Mouse (Mus musculus) MEL (cell line): ENCODE results near the gene Prkcg. TPM values are rescaled to one million over a fixed set of nuclear protein-coding genes. Genes with fewer than 3 reads are reported as not detected.
A peak's percentile ranks its signal among the peaks of the same experiment; 100 is the strongest.

Source experiments
- DNase-seq: peaks from one replicate; pipeline ENCODE4 v3.0.0; 2011; ENCODE audit warnings: low read depth, low spot score
- H3K27ac ChIP-seq: 2 replicates; pipeline ENCODE4 v1.5.1; 2012; ENCODE audit warnings: low read depth, mild to moderate bottlenecking, control low read depth, low read length, moderate library complexity; ENCODE audit not compliant: control insufficient read depth
- H3K27me3 ChIP-seq, 2 experiments: fragments of 150-350 bp in 1 of 2; sonication (generic) in 1 of 2; 2 replicates each; pipeline ENCODE4 v1.6.1; 2012; ENCODE audit warnings: low read length in 2 of 2, mild to moderate bottlenecking in 2 of 2, improper control_type of control experiment in 1 of 2, moderate library complexity in 1 of 2; ENCODE audit not compliant: insufficient read depth in 2 of 2, control insufficient read depth in 1 of 2
- H3K36me3 ChIP-seq, 2 experiments: 2 replicates each; pipeline ENCODE4 v1.6.1; 2012 to 2014; ENCODE audit warnings: low read length in 2 of 2, improper control_type of control experiment in 1 of 2, inconsistent platforms in 1 of 2, mild to moderate bottlenecking in 1 of 2; ENCODE audit not compliant: insufficient read depth in 2 of 2, control insufficient read depth in 1 of 2
- H3K4me1 ChIP-seq, 2 experiments: fragments of 150-350 bp in 1 of 2; sonication (generic) in 1 of 2; 2 replicates each; pipeline ENCODE4 v1.6.1; 2012; ENCODE audit warnings: low read length in 2 of 2, improper control_type of control experiment in 1 of 2, mild to moderate bottlenecking in 1 of 2; ENCODE audit not compliant: insufficient read depth in 2 of 2, control insufficient read depth in 1 of 2
- H3K4me3 ChIP-seq, 2 experiments: fragments of 150-350 bp in 1 of 2; sonication (generic) in 1 of 2; 2 replicates each; pipeline ENCODE4 v1.5.1; 2012; ENCODE audit warnings: low read depth in 2 of 2, low read length in 2 of 2, mild to moderate bottlenecking in 2 of 2, moderate library complexity in 2 of 2, control low read depth in 1 of 2, improper control_type of control experiment in 1 of 2; ENCODE audit not compliant: control insufficient read depth in 1 of 2, insufficient read depth in 1 of 2
- H3K79me2 ChIP-seq: 2 replicates; pipeline ENCODE4 v1.6.1; 2012; ENCODE audit warnings: mild to moderate bottlenecking, low read length, moderate library complexity; ENCODE audit not compliant: control insufficient read depth, poor library complexity, insufficient read depth
- H3K9ac ChIP-seq: 2 replicates; pipeline ENCODE4 v1.6.1; 2012; ENCODE audit warnings: low read depth, mild to moderate bottlenecking, control low read depth, low read length, moderate library complexity; ENCODE audit not compliant: control insufficient read depth, poor library complexity, severe bottlenecking
- H3K9me3 ChIP-seq: fragments of 150-350 bp; sonication (generic); replicated peaks from 2 replicates; pipeline ENCODE4 v1.6.1; 2012; ENCODE audit warnings: mild to moderate bottlenecking, low read length, improper control_type of control experiment, moderate library complexity; ENCODE audit not compliant: insufficient read depth
- BHLHE40 ChIP-seq: IDR thresholded peaks from 2 replicates; pipeline ENCODE4 v1.6.1; 2012; ENCODE audit warnings: low read depth, mild to moderate bottlenecking, inconsistent platforms, low read length, improper control_type of control experiment, borderline replicate concordance
- CHD2 ChIP-seq: IDR thresholded peaks from 2 replicates; pipeline ENCODE4 v1.6.1; 2011; ENCODE audit warnings: low read length, improper control_type of control experiment
- CTCF ChIP-seq, 3 experiments: IDR thresholded peaks in 2 of 3; conservative IDR thresholded peaks in 1 of 3; 2 replicates each; pipeline ENCODE4 v1.5.1; 2011 to 2012; ENCODE audit warnings: low read length in 3 of 3, low read depth in 2 of 3, mild to moderate bottlenecking in 2 of 3, improper control_type of control experiment in 1 of 3, inconsistent platforms in 1 of 3, mixed read lengths in 1 of 3, moderate library complexity in 1 of 3; ENCODE audit not compliant: control insufficient read depth in 1 of 3, insufficient read depth in 1 of 3, poor library complexity in 1 of 3, severe bottlenecking in 1 of 3
- MAZ ChIP-seq: IDR thresholded peaks from 2 replicates; pipeline ENCODE4 v1.6.1; 2012; ENCODE audit warnings: low read depth, mild to moderate bottlenecking, inconsistent platforms, low read length, improper control_type of control experiment
- MXI1 ChIP-seq: IDR thresholded peaks from 2 replicates; pipeline ENCODE4 v1.6.1; 2011; ENCODE audit warnings: mild to moderate bottlenecking, low read depth, low read length, improper control_type of control experiment
- RAD21 ChIP-seq: IDR thresholded peaks from 2 replicates; pipeline ENCODE4 v1.6.1; 2011; ENCODE audit warnings: mild to moderate bottlenecking, low read depth, low read length, improper control_type of control experiment
- SMC3 ChIP-seq: IDR thresholded peaks from 2 replicates; pipeline ENCODE4 v1.6.1; 2011; ENCODE audit warnings: low read depth, low read length, improper control_type of control experiment
- TAL1 ChIP-seq: IDR thresholded peaks from 2 replicates; pipeline ENCODE4 v1.6.1; 2012; ENCODE audit warnings: mild to moderate bottlenecking, inconsistent platforms, low read length, moderate library complexity, mixed read lengths
- ZC3H11A ChIP-seq: IDR thresholded peaks from 2 replicates; pipeline ENCODE4 v1.6.1; 2012; ENCODE audit warnings: low read depth, mild to moderate bottlenecking, inconsistent platforms, low read length, improper control_type of control experiment
- ZNF384 ChIP-seq: IDR thresholded peaks from 2 replicates; pipeline ENCODE4 v1.6.1; 2012; ENCODE audit warnings: low read depth, mild to moderate bottlenecking, inconsistent platforms, low read length, improper control_type of control experiment
- polyA plus RNA-seq, 2 experiments: library from polyadenylated mRNA; stranded (reverse) in 1 of 2; unstranded in 1 of 2; fragments of >175 nt in 1 of 2; fragments of >200 nt in 1 of 2; gene quantifications; 2 replicates each; pipeline versions ENCODE4 v1.2.1 to v1.2.4; 2012; ENCODE audit warnings: low replicate concordance in 2 of 2, low read depth in 1 of 2; ENCODE audit not compliant: insufficient read length in 2 of 2, insufficient read depth in 1 of 2, missing spikeins in 1 of 2
- total RNA-seq: library from RNA; depleted of rRNA; stranded (reverse); fragments of 300-350 nt; gene quantifications from 2 replicates; pipeline ENCODE4 v1.2.3, GENCODE M21; 2012

Gene Prkcg
- total and polyA plus RNA-seq, 3 experiments, result 0.10 TPM; not detected in 2

DNA sequence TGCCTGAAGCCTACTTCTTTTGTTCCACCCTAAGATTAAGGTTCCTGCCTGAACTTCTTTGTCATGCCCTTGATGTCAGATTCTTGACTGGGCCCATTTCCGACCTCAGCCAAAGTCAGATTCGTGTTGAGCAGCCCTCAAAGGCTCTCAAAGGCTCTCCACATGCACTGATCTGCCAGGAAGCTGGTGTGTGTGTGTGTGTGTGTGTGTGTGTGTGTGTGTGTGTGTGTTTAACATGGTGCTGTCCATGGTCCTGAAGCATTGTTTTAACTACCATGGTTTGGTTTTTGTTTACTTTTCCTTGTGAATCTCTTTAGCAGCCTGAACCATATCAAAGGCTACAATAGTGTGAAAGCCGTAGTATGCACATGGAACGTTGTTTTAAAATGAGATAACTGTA, 39.0 kb downstream of the Prkcg start:
- no peak overlapping the region for H3K27ac ChIP-seq
- no peaks in the 10 kb centered on the region for H3K79me2 ChIP-seq
- H3K36me3 ChIP-seq, result no peaks in the 10 kb centered on the region
- DNase-seq, result peak; percentile 67
- H3K9me3 ChIP-seq, result no peaks in the 10 kb centered on the region
- H3K4me1 ChIP-seq, result no peaks in the 10 kb centered on the region
- TF ChIP-seq BHLHE40 (no peak), MXI1 (0 out of 2 replicates have a peak, but pooled peaks have one; percentile 31)
- H3K27me3 ChIP-seq, result no peaks in the 10 kb centered on the region
- H3K4me3 ChIP-seq, result no peak overlapping the region
- H3K9ac ChIP-seq, result no peak overlapping the region

DNA sequence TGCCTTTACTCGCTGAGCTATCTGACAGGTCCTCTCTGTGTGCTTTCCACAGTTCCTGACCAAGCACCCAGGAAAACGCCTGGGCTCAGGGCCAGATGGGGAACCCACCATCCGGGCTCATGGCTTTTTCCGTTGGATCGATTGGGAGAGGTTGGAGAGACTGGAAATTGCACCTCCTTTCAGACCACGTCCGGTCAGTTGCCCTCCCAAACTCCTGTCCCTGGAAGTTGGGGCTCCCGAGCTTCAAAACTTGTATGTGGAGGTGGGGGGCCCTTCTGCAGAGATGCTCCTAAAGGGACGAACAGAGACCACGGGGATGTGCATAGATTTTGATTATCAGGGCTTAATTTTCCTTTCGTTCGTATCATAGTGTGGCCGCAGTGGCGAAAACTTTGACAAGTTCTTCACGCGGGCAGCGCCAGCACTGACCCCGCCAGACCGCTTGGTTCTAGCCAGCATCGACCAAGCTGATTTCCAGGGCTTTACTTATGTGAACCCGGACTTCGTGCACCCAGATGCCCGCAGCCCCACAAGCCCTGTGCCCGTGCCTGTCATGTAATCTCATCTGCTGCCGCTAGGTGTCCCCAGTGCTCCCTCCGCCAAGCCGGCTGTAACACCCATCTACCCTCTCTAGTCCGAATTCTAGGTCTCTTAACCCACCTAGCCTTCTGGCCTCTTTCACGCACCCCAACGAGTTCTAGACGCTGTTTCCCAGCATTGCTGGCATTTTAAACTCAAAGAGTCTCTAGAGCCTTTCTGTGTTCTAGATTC, 41.0 kb downstream of the Prkcg start:
- no peaks in the 10 kb centered on the region for H3K36me3 ChIP-seq
- DNase-seq, result peak; percentile 73
- TF ChIP-seq SMC3 (peak; percentile 89), CTCF (IDR thresholded peaks at IDR 0.05 in 2 of 3, conservative IDR thresholded peaks at IDR 0.05 in 1 of 3; ENCODE audit: control insufficient read depth in 1 of 3, insufficient read depth in 1 of 3, low read depth in 2 of 3, low read length in 3 of 3, poor library complexity in 1 of 3, severe bottlenecking in 1 of 3) (peak; percentile 80 to 94 (median 88)), TAL1 (no peak), RAD21 (peak; percentile 82), ZC3H11A (peak; percentile 77)
- TF ChIP-seq, all 39 proteins: peak for 4
- Histone ChIP-seq H3K79me2 (no peaks in the 10 kb centered on the region), H3K4me3 (no peak overlapping the region), H3K9ac (no peak overlapping the region), H3K27me3 (no peaks in the 10 kb centered on the region), H3K27ac (no peak overlapping the region), H3K9me3 (no peaks in the 10 kb centered on the region), H3K4me1 (no peaks in the 10 kb centered on the region)

DNA sequence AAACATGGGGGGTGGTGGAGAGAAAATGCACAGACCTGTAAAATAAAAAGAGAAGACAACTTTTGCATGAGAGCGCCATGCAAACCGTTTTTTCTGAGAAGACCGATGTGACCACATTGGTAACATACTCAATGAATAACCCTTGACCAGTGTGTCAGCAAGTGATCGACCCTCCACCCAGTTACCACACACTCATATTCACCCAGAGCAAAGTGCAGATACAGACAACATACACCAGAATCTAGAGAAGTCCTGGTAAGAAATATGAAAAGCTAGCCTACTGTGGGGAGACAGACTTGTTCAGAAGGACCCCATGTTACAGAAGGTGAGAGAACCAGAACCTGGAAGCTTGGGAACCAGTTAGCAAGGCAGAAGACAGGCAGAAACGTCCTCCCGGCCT, 42.2 kb downstream of the Prkcg start:
- DNase-seq, result no peak
- peaks cover 0 to 1% of the 10 kb centered on the region in 2 experiments; a peak in 1 of 4 replicates for H3K27me3 ChIP-seq
- H3K4me1 ChIP-seq, result no peaks in the 10 kb centered on the region
- H3K79me2 ChIP-seq, result no peaks in the 10 kb centered on the region
- no peak overlapping the region for H3K9ac ChIP-seq
- no peak for TF ChIP-seq RAD21
- TF ChIP-seq MAZ, result no peak
- no peak for TF ChIP-seq CHD2
- TF ChIP-seq ZNF384, result no peak
- H3K36me3 ChIP-seq, result no peaks in the 10 kb centered on the region
- H3K27ac ChIP-seq, result no peak overlapping the region
- H3K9me3 ChIP-seq, result no peaks in the 10 kb centered on the region
- H3K4me3 ChIP-seq, result no peak overlapping the region
